Mouse (Mus musculus) T-helper 1 cell (primary cell): ENCODE data around the gene Mpped1.

Source experiments
- in situ Hi-C: fragments of 300-600 bp; cut with MboI, MseI; formaldehyde crosslinking; loops from one replicate; pipeline ENCODE4 v1.15.1; 2025; ENCODE audit warnings: high pct_unique_total_duplicates

The Mpped1 gene

GRCm38 (mm10) chr15:83779387-83779786, at the start of gene Mpped1:
Gene Mpped1 (plus strand): TSS chr15:83779467.
- in situ Hi-C loops, result no loop called here

- in situ Hi-C loops, result loop anchor here (10.0 kb wide), 1 partner anchor 416 kb away; no protein-coding TSS in a partner anchor
These were observed 38.4 kb upstream of the Mpped1 start for GRCm38 (mm10) chr15:83740676-83741422.

GRCm38 (mm10) chr15:83742018-83742417, 37.2 kb upstream of the Mpped1 start:
- in situ Hi-C loops, result loop anchor here (10.0 kb wide), 1 partner anchor 417 kb away; no protein-coding TSS in a partner anchor

GRCm38 (mm10) chr15:83746311-83746710, 33.0 kb upstream of the Mpped1 start:
- in situ Hi-C loops, result loop anchor here (5.0 to 10.0 kb wide), 2 partner anchors 422 to 481 kb away; no protein-coding TSS in a partner anchor

- in situ Hi-C loops, result loop anchor here (5.0 to 10.0 kb wide), 2 partner anchors 424 to 478 kb away; no protein-coding TSS in a partner anchor
These were observed 30.3 kb upstream of the Mpped1 start for GRCm38 (mm10) chr15:83748986-83749385.

GRCm38 (mm10) chr15:83749436-83749835, 29.8 kb upstream of the Mpped1 start:
- in situ Hi-C loops, result loop anchor here (5.0 to 10.0 kb wide), 2 partner anchors 425 to 478 kb away; no protein-coding TSS in a partner anchor

- in situ Hi-C loops, result no loop called here
These were observed 22.5 kb upstream of the Mpped1 start for GRCm38 (mm10) chr15:83756742-83757141.

GRCm38 (mm10) chr15:83758958-83759357, 20.3 kb upstream of the Mpped1 start:
- in situ Hi-C loops, result no loop called here

GRCm38 (mm10) chr15:83760683-83761082, 18.6 kb upstream of the Mpped1 start:
- in situ Hi-C loops, result loop anchor here (10.0 kb wide), 1 partner anchor 294 kb away; no protein-coding TSS in a partner anchor

- in situ Hi-C loops, result loop anchor here (10.0 kb wide), 1 partner anchor 293 kb away; no protein-coding TSS in a partner anchor
These were observed 17.8 kb upstream of the Mpped1 start for GRCm38 (mm10) chr15:83761512-83761911.

- in situ Hi-C loops, result loop anchor here (10.0 kb wide), 1 partner anchor 289 kb away; no protein-coding TSS in a partner anchor
These were observed 13.8 kb upstream of the Mpped1 start for GRCm38 (mm10) chr15:83765388-83766029.

GRCm38 (mm10) chr15:83771346-83772053, 7.8 kb upstream of the Mpped1 start:
- in situ Hi-C loops, result no loop called here

GRCm38 (mm10) chr15:83772460-83772859, 6.8 kb upstream of the Mpped1 start:
- in situ Hi-C loops, result no loop called here

- in situ Hi-C loops, result no loop called here
These were observed 6.3 kb upstream of the Mpped1 start for GRCm38 (mm10) chr15:83772953-83773352.

GRCm38 (mm10) chr15:83774922-83775321, 4.3 kb upstream of the Mpped1 start:
- in situ Hi-C loops, result no loop called here

- in situ Hi-C loops, result no loop called here
These were observed 2.8 kb upstream of the Mpped1 start for GRCm38 (mm10) chr15:83776265-83777000.

- in situ Hi-C loops, result no loop called here
These were observed 1.8 kb upstream of the Mpped1 start for GRCm38 (mm10) chr15:83777476-83777875.

GRCm38 (mm10) chr15:83779855-83780740, 831 bp downstream of the Mpped1 start:
- in situ Hi-C loops, result loop anchor here (5.0 kb wide), 1 partner anchor 838 kb away; no protein-coding TSS in a partner anchor

GRCm38 (mm10) chr15:83781304-83781703, 2.0 kb downstream of the Mpped1 start:
- in situ Hi-C loops, result loop anchor here (5.0 kb wide), 1 partner anchor 839 kb away; no protein-coding TSS in a partner anchor

- in situ Hi-C loops, result loop anchor here (5.0 kb wide), 1 partner anchor 840 kb away; no protein-coding TSS in a partner anchor
These were observed 3.0 kb downstream of the Mpped1 start for GRCm38 (mm10) chr15:83782284-83782683.
